Mouse (Mus musculus) spleen, postnatal 0 days (tissue): ENCODE results near the gene Rnf152. TPM values are rescaled to one million over a fixed set of nuclear protein-coding genes. Genes with fewer than 3 reads are reported as not detected.

Experiments used
- polyA plus RNA-seq: library from polyadenylated mRNA; unstranded; fragments of >200 nt; fragmentation: Nextera tagmentation; extraction: Ambion mirVana; gene quantifications from 2 replicates; pipeline ENCODE4 v1.2.1, GENCODE M21; 2015

Gene Rnf152
- 0.66 and 1.2 TPM in 2 replicates for polyA plus RNA-seq

DNA sequence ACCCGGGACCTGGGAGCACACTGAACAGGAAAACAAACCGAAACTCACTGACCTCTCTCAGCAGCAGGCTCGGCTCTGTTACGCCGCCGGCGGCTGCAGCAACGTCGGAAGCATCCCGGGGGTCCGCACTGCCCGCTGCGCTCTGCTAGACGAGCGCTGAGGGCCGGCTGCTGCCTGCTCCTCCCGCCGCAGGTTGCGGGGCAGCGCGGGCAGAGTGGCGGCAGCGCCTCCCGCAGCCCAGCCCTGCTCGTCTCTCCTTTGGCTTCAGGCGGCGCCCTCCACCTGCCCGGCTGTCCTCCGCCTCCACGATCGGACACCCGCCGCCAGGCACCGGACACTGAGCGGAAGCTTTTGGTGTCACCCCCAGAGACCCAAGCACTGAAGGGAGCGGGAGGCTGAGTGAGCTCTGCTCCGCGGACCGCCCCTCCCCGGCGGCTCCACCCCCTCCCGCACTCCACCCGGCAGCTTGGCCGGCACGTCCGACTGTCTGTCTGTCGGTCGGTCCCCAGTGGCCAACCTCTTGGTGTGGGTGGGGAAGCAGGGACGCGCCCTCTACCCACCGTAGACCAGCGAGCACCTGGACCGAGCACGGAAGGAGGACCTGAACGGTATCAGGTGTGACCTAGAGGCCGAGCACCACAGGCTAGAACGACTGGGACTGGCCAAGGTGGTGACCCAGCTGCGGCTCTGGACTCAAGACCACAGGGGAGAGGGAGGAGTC, at the start of gene Rnf152:
Gene Rnf152, minus strand, starts transcription at position 420 of the 721 bp plus-strand sequence.

